Mouse (Mus musculus): ENCODE measurements around the gene Crtc3. TPM values are rescaled to one million over a fixed set of nuclear protein-coding genes. Genes with fewer than 3 reads are reported as not detected.

Gene Crtc3
- 10 to 100 TPM; 16.2 to 20.1 TPM for total RNA-seq (2021)
- long read RNA-seq, experiment 1, full-length matches to known transcripts, result 1 of 5 reads
- long read RNA-seq, experiment 1, partial matches to known transcripts, result 0 of 5 reads
- long read RNA-seq, experiment 1, other reads (novel, unspliced or antisense), result 4 of 5 reads
- long read RNA-seq, experiment 2, full-length matches to known transcripts, result 1 of 1 reads
- long read RNA-seq, experiment 2, partial matches to known transcripts, result 0 of 1 reads
- long read RNA-seq, experiment 2, other reads (novel, unspliced or antisense), result 0 of 1 reads

GRCm38 (mm10) chr7:80688556-80689220, at the start of gene Crtc3:
Gene Crtc3, minus strand, starts transcription at chr7:80688877.
- DNase-seq, result peak; percentile 82 to 87
- intact Hi-C loops (cut with DNase I), result loop anchor here (2.0 to 10.0 kb wide), 3 partner anchors 28 to 304 kb away; partner anchors contain the start of gene Fes

- intact Hi-C loops (cut with DNase I), result loop anchor here (10.0 kb wide), 1 partner anchor 299 kb away; no protein-coding TSS in a partner anchor
- no peak for DNase-seq
Observed at GRCm38 (mm10) chr7:80736199-80736598, 47.5 kb upstream of the Crtc3 start.

GRCm38 (mm10) chr7:80732986-80733385, 44.3 kb upstream of the Crtc3 start:
- DNase-seq, result no peak
- intact Hi-C loops (cut with DNase I), result loop anchor here (10.0 kb wide), 1 partner anchor 302 kb away; no protein-coding TSS in a partner anchor

GRCm38 (mm10) chr7:80729662-80730061, 41.0 kb upstream of the Crtc3 start:
- DNase-seq, result peak; percentile 74 to 86
- intact Hi-C loops (cut with DNase I), result loop anchor here (1.0 to 10.0 kb wide), 2 partner anchors 120 to 305 kb away; no protein-coding TSS in a partner anchor

- DNase-seq, result no peak
- intact Hi-C loops (cut with DNase I), result no loop called here
Observed at GRCm38 (mm10) chr7:80721041-80721440, 32.4 kb upstream of the Crtc3 start.

DNA sequence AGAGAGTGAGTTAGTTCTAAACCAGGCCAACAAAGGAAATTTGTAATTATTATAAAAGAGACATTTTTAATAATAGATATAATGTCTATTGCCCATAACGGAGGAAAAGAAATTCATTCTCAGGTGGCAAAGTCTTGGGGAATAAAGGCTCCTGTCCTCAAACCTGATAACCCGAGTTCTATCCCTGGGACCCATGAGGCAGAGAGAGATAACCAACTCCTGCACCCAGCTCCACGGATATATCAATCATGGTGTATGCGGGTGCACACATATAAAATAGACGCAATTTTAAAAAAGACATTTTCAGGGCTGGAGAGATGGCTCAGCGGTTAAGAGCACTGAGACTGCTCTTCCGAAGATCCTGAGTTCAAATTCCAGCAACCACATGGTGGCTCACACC, 30.9 kb upstream of the Crtc3 start:
- intact Hi-C loops (cut with DNase I), result loop anchor here (10.0 kb wide), 1 partner anchor 335 kb away; the partner anchor contains the start of gene Fes
- no peak for DNase-seq

DNA sequence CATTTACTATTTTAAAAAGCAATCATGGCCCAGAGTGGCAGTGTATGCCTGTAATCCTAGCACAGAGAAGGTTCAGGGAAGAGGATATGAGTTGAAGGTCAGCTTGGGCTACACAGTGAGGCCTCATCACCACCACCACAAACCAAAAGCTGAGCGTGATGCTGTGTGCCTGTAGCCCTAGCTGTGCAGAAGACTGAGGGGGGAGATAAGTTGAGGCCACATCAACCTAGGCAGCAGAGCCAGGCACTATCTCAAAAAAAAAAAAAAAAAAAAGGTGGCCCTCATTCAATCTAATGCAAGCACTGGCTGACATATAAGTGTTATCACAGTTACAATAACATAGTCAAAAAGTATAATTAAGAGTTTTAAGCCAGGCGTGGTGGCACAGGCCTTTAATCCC, 30.4 kb upstream of the Crtc3 start:
- DNase-seq, result no peak
- intact Hi-C loops (cut with DNase I), result loop anchor here (10.0 kb wide), 1 partner anchor 334 kb away; the partner anchor contains the start of gene Fes

- intact Hi-C loops (cut with DNase I), result loop anchor here (10.0 kb wide), 1 partner anchor 334 kb away; the partner anchor contains the start of gene Fes
- DNase-seq, result no peak
Observed at GRCm38 (mm10) chr7:80718471-80718870, 29.8 kb upstream of the Crtc3 start.

DNA sequence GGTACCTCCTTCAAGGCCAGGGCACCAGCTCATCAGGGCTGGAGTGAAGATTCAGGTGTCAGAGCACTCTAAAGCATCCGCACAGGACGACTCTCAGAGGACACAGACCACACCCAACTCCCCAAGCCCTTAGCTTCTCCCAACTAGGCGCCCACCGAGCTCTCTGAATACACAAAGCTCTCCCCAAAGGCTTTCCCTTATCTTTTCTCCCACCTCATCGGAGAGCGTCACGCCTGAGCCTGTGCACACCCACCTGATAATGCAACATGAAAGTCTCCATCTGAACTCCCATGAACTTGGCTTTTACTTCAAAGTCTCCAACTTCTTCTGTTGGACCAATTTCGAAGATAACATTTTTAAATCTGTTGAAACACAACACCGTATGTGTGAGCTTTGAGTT, 28.1 kb upstream of the Crtc3 start:
- no peak for DNase-seq
- intact Hi-C loops (cut with DNase I), result loop anchor here (10.0 kb wide), 1 partner anchor 332 kb away; the partner anchor contains the start of gene Fes

DNA sequence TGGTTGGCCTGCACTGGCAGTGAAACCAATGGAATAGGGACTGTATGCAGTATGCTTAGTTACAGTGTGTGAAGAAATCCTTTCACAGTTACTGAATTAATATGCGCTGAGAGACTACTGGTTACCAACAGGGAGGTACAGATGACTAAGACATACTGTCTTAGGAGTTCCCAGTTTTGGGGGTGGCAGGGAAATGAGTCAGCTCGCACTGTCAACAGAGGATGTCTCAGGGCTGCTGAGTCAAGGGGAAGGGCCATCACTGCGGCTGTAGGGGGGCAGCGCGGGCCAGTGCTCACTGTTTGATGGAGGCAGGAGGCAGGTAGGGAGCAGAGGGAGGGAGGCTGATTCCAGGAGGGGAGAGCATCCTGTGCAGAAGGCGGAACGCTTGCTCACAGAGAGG, 26.6 kb upstream of the Crtc3 start:
- DNase-seq, result no peak
- intact Hi-C loops (cut with DNase I), result loop anchor here (10.0 kb wide), 1 partner anchor 331 kb away; the partner anchor contains the start of gene Fes

DNA sequence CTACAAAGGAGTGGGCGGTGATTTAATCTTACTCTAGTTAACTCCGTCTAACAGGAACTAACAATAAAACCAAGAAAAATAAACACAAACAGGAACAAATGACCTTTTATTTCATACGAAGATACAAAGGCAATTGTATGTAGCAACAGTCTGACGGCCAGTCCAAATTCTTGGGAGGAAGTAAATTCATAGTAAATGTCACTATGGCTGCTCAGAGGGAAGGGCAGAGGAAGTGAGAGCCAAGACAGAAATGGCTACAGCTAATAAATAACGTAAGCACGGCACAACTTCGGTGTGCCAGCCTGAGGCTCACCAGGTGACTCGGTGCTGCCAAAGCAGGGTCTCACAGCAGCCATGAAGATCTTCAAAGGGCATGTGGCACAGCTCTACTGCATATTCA, 22.8 kb upstream of the Crtc3 start:
- intact Hi-C loops (cut with DNase I), result loop anchor here (10.0 kb wide), 1 partner anchor 327 kb away; the partner anchor contains the start of gene Fes
- no peak for DNase-seq

GRCm38 (mm10) chr7:80710333-80710732, 21.7 kb upstream of the Crtc3 start:
- no peak for DNase-seq
- intact Hi-C loops (cut with DNase I), result loop anchor here (10.0 kb wide), 1 partner anchor 326 kb away; the partner anchor contains the start of gene Fes

DNA sequence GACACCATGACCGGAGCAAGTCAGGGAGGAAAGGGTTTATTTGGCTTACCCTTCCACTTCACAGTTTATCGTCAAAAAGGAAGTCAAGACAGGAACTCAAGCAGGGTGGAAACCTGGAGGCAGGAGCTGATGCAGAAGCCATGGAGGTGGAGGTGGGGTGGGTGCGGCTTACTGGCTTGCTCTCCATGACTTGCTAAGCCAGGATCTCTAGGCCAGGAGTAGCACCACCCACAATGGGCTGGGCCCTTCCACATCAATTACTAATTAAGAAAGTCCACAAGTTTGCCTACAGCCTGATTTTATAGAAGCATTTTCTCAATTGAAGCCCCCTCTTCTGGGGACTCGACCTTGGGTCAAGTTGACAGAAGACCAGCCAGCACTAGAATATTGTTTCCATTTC, 15.4 kb upstream of the Crtc3 start:
- DNase-seq, result no peak
- intact Hi-C loops (cut with DNase I), result no loop called here

DNA sequence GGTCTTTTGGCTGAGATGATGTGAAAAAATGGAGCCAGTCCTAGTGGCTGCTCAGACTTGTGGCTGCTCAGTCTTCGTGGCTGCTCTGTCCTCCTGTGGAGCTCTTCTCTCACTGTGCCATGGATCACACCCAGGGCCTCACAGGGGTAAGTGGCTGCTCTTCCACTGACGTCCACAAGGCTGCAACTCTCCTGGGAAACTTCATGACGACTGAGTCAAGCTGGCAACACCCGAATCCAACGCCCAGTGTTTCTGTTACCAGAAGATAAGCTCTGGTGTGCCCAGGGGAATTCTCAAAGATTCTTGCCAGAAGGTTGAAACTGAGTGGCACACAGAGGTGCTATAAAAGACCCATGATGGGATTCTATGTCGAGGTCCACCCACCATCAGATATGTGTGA, 13.8 kb upstream of the Crtc3 start:
- intact Hi-C loops (cut with DNase I), result no loop called here
- DNase-seq, result no peak

DNA sequence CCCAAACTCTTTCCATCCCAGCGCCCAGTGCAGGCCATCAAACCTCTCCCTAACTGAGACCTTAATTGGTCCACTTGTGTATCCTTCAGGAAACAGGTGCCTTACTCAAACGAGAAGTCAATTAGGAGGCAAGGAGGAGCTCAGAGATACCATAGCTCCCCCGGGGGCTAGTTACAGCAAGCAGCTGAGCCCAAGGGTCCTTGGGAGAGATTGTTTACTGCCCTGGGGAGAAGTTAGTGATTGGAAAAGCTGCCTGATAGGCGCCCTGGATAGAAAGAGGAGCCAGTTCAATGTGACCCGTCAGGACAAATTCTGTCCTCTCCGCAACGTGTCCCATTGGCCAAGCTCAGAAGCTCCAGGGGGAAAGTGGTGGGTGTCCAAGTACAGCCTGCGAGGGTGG, 11.0 kb upstream of the Crtc3 start:
- intact Hi-C loops (cut with DNase I), result no loop called here
- no peak for DNase-seq

GRCm38 (mm10) chr7:80698940-80699339, 10.3 kb upstream of the Crtc3 start:
- intact Hi-C loops (cut with DNase I), result no loop called here
- DNase-seq, result no peak

DNA sequence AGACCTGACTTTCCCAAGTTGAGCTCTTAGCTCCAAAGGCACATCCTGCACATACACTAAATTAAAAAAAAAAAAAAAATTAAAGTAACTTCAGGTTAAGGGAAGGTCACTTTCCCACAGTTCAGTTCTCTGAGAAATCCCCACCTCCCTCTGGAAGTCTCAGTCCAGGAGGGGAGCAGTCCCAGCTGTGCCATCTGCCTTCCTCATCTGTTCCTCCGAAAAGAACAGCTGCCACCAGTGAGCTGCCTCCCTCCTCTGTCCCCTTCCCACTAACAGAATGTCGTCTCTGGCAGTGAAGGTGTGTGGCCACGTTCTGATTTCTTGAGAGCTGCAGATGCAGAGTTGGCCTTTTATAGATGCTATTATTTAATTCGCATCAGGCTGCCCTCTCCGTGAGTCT, 9.2 kb upstream of the Crtc3 start:
- intact Hi-C loops (cut with DNase I), result no loop called here
- DNase-seq, result no peak

- intact Hi-C loops (cut with DNase I), result no loop called here
- no peak for DNase-seq
Observed at GRCm38 (mm10) chr7:80696903-80697302, 8.2 kb upstream of the Crtc3 start.

- no peak for DNase-seq
- intact Hi-C loops (cut with DNase I), result no loop called here
Observed at GRCm38 (mm10) chr7:80696334-80696733, 7.7 kb upstream of the Crtc3 start.

DNA sequence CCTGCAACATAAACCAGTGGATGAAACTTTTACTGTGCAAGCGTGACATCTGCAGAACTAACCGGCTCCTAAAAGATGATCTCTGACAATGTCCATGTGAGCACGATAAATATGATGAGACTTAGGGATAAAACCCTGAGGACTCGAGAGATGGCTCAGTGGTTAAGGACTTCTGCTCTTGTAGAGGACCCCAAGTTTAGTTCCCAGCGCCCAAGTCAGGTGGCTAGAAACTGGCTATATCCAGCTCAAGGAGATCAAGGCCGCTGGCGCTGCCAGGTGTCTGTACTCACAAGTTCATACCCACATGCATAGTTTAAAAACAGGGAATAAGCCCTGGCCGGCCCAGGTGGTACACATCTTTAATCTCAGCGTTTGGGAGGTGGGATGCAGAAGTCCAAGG, 3.8 kb upstream of the Crtc3 start:
- intact Hi-C loops (cut with DNase I), result no loop called here

GRCm38 (mm10) chr7:80691131-80691530, 2.5 kb upstream of the Crtc3 start:
- no peak for DNase-seq

More for the DNA sequence above, 3.8 kb upstream of the Crtc3 start:
- DNase-seq, result no peak

More at GRCm38 (mm10) chr7:80691131-80691530, 2.5 kb upstream of the Crtc3 start:
- intact Hi-C loops (cut with DNase I), result no loop called here
